Mouse (Mus musculus) left cerebral cortex, adult 2 months (tissue): ENCODE data around the gene Efcc1. TPM values are rescaled to one million over a fixed set of nuclear protein-coding genes. Genes with fewer than 3 reads are reported as not detected.
A peak's percentile ranks its signal among the peaks of the same experiment; 100 is the strongest.

Experiments used
- DNase-seq, 2 experiments: peaks; one replicate each; pipeline ENCODE4 v3.0.0; 2021 to 2022; ENCODE audit warnings: low spot score in 2 of 2, mixed read lengths in 1 of 2; ENCODE audit errors: extremely low spot score in 1 of 2
- H3K27ac ChIP-seq: fragments of 200-600 bp; 2 replicates; pipeline ENCODE4 v1.8.1; 2022
- H3K4me3 ChIP-seq: fragments of 200-600 bp; 2 replicates; pipeline ENCODE4 v1.8.1; 2022
- CTCF ChIP-seq: fragments of 200-600 bp; IDR thresholded peaks from 2 replicates; pipeline ENCODE4 v1.8.1; 2022; ENCODE audit warnings: antibody characterized with exemption, mild to moderate bottlenecking, moderate library complexity
- intact Hi-C: fragments of 180-260 bp; cut with DNase I; formaldehyde crosslinking; loops from one replicate; pipeline ENCODE4 v1.15.1; 2025
- long read RNA-seq, 2 experiments: library from polyadenylated mRNA; stranded (forward); transcript quantifications; one replicate each; pipeline ENCODE4 v2.0.0; 2021; ENCODE audit warnings: borderline mapping rate in 2 of 2
- total RNA-seq, 2 experiments: library from RNA; stranded (reverse); gene quantifications; 2 replicates each; pipeline ENCODE4 v1.2.3; 2021

Efcc1 gene
- 1 to 10 TPM; 4.5 to 4.8 TPM for total RNA-seq
- long read RNA-seq, experiment 1, partial matches to known transcripts, result 0 of 5 reads
- long read RNA-seq, experiment 1, other reads (novel, unspliced or antisense), result 5 of 5 reads
- long read RNA-seq, experiment 2, partial matches to known transcripts, result 1 of 5 reads
- long read RNA-seq, experiment 2, other reads (novel, unspliced or antisense), result 1 of 5 reads

DNA sequence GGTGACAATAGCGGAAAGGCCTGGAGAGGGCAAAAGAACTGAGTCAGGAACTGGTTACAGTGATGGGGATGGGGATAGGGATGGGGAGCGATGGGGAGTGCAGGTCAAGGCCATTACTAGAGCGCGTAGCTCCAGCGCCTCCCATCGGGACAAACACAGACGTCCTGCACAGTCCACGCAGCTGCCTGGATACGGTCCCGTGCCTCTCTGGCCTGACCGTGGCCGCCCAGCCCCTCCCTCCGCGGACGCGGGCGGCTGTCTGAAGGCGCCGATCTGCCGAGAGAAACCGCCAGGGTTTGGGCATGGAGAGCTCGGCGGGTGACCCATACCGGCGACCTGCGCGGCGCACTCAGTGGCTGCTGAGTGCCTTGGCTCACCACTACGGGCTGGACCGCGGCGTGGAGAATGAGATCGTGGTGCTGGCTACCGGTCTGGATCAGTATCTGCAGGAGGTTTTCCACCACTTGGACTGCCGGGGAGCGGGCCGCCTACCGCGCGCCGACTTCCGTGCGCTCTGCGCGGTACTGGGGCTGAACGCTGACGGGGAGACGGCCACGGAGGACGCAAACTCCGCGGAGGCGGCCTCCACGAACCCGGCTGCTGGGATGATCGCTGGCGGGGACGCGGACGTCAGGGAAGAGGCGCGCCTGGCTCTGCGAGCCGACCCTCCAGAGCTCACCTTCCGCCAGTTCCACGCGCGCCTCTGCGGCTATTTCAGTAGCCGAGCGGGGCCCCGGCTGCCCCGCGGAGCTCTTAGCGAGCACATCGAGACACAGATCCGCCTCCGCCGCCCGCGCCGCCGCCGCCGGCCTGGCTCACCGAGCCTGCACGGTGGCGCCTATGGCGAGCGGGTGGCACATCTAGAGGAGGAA is at the start of gene Efcc1:
Gene Efcc1 (plus strand): TSS at position 279 of the 872 bp plus-strand sequence.
- TF ChIP-seq CTCF, result peak; percentile 4
- intact Hi-C loops, result loop anchor here (2.0 kb wide), 1 partner anchor 58 kb away; the partner anchor contains the start of gene Aplf
- peak within 1 kb of the TSS; percentile 69 for H3K4me3 ChIP-seq
- DNase-seq, result peak; percentile 56 to 71
- peak within 1 kb of the TSS; percentile 86 for H3K27ac ChIP-seq

DNA sequence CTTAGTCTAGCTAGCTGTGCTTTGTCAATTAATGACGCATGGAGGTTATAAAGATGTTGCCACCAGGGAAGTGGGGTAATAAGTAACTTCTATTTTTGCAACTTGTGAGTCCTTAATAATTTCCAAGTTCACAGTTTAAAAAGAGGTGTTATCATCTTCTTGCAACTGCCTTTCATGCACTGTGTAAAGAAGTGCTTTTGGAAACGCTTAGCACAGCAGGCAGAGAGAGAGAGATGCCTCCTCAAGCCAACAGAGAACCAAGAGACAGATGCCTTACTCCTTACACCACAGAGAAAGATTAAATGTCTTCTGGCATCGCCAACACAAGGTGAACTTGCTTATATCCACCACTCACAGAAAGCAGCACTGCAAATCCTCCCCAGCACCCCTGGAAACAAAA is 34.7 kb upstream of the Efcc1 start:
- no peak overlapping the region for H3K27ac ChIP-seq
- H3K4me3 ChIP-seq, result no peak overlapping the region
- TF ChIP-seq CTCF, result no peak
- intact Hi-C loops, result no loop called here
- DNase-seq, result no peak

DNA sequence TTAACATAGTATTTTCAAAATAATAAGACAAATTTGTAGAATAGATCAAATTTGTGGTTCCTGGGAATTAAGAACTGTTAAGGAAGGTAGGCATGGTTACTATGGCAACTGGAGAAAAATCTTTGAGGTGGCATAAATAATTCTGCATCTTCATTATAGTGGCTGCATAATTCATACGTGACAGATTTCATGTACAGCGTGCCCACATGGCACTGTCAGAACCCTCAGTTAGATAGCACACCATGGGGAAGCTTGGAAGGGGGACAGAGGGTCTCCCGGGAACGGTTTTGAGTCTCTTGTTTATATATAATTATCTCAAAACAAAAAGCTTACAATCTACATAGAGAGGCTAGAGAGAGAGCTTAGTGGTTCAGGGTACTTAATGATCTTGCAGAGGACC is 34.1 kb upstream of the Efcc1 start:
- Histone ChIP-seq H3K27ac (no peak overlapping the region), H3K4me3 (no peak overlapping the region)
- DNase-seq, result no peak
- intact Hi-C loops, result no loop called here
- no peak for TF ChIP-seq CTCF

DNA sequence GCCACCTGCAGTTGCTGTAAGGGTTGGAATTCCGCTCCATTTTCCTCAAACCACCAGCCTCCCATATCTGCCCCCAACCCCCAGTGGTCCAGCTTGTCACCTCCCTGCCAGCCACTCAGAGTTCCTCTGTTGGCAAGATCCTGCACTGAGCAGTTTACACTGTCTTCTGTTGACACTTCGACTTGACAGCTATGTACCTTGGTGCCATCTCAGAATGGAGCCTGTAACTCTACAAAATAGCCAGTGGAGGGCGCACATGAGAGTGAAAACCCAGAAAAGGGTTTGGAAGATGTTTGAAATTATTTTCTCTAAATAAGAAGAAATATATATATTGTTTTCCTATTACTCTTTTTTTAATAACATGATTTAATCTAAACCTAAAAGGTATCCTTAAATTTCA is 24.4 kb upstream of the Efcc1 start:
- no peak for DNase-seq
- TF ChIP-seq CTCF, result peak; percentile 56
- intact Hi-C loops, result no loop called here
- no peak overlapping the region for H3K27ac ChIP-seq
- no peak overlapping the region for H3K4me3 ChIP-seq

DNA sequence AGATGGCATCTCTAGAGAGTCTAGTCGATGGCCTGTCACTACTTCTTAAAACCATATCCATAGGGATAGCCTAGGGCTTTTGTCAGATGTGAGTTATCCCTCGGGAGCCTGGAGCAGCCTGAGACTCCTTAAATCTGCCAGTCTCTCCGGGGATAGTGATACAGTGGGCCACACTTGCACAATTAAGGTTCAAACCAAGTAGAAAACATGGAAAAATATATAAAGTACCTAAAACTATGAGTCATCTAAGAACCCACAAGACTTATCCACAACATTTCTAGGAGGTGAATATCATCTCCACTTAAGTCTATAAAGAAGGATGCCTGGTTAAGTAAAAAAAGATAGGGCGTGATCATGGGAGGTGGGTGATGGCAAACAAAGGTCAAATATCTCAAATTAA is 18.4 kb upstream of the Efcc1 start:
- intact Hi-C loops, result no loop called here
- no peak for TF ChIP-seq CTCF
- DNase-seq, result no peak
- H3K27ac ChIP-seq, result no peak overlapping the region
- no peak overlapping the region for H3K4me3 ChIP-seq

DNA sequence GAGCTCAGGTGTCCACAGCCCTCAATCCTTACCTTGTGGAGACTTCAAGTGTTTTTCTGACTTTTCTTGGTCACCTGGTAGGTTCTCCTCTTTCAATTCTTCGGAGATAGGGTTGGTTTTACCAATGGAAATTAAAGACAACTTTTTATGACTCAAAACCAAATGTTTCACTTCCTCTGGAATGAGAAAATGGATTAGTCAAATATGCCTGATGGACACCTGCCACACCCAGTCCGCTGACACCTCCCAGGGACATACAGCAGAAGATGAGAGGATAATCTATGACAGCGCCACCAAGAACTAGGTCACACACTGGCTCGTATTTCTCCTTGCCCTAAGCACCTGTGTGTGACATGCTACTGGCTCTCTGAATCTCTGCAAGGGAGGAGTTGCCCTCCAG is 16.6 kb upstream of the Efcc1 start:
- Histone ChIP-seq H3K27ac (no peak overlapping the region), H3K4me3 (no peak overlapping the region)
- TF ChIP-seq CTCF, result no peak
- intact Hi-C loops, result no loop called here
- no peak for DNase-seq

DNA sequence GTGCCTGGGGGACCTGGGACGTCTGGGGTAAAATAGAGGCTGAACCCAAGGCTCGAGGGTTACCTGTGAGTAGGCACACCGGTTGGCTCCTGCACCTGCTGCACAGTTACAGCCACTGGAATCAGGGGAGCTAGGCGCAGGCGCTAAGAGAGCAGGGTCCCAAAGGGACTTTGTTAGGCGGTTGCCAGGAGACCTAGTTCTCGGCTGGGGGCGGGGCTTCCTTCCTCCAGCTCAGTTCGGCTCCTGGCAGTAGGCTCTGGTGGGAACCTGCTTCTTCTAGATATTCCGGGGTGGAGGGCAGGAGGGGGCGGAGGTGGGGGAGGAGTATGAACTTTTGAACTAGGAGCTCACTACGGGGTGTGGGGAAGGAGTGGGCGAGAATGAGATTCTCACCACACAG is 8.0 kb upstream of the Efcc1 start:
- H3K27ac ChIP-seq, result no peak overlapping the region
- DNase-seq, result peak in 1 of 2 experiments; percentile 71
- intact Hi-C loops, result no loop called here
- H3K4me3 ChIP-seq, result no peak overlapping the region
- no peak for TF ChIP-seq CTCF

DNA sequence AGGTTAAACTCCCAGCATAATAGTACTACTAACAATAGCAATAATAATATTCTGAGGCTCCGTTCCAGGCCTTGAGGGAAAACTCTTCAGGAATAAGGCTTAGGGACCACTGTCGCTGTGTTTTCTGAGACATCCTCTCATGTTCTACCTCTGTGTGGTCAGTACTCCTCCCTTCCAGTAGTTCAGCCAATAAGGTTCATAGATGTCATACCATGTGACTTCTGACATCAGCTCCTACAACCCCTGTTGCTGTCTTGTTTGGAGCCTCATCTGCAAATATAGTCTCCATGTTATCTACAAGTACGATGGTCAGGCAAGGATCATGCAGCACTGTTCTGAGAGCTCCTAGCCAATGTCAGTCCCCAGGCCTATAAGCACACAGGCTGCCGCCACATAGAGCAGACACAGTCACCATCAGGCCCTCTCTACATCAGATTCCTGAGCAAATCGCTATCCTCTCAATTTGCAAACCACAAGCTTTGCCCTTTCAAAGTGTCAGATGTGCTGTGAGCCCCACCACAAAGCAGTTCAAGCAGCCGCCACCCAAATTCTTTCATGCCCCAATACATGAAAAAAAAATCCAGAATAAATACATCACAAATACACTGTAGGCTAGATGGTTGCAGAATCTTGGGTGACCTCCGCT is 5.3 kb upstream of the Efcc1 start:
- Histone ChIP-seq H3K4me3 (no peak overlapping the region), H3K27ac (no peak overlapping the region)
- DNase-seq, result no peak
- intact Hi-C loops, result no loop called here
- TF ChIP-seq CTCF, result no peak

DNA sequence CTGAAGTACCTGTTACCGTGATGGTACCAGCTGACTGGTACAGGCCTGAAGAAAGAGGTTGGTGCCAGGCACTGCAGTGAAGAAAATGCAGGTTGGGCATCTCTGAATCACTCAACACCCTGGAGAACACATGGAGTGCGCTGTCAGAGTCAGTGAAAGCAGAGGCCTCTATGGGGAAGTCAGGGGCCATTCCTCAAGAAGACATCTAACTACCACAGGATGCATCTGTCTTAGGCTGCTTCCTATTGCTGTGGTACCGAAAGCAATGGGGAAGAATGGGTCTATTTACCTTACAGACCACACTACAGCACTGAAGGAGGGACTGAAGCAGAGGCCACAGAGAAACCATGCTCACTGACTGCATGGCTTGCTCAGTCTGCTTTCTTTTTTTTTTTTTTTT is 2.6 kb upstream of the Efcc1 start:
- no peak for DNase-seq
- intact Hi-C loops, result no loop called here
- Histone ChIP-seq H3K4me3 (no peak overlapping the region), H3K27ac (no peak overlapping the region)
- TF ChIP-seq CTCF, result no peak

DNA sequence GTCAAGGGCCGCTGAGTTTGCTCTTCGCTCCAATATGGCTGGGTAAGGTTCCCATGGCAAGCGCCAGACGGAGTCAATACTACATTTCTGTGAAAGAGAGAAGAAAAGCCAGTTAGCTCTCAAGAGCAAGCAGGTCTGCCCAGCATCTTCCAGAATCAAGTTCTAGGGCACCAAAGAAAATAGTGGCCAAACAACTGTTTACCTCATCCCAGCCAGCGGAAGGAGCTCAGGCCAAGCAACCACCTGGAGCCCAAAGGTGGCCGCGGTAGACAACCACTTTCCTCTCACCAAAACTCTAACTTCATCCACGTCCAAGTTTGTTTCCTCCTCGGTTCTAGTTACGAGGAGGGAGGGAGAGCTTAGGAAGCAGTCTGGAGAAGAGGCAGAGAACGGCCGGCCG is 528 bp upstream of the Efcc1 start:
- Histone ChIP-seq H3K27ac (peak overlapping the region; percentile 86), H3K4me3 (peak overlapping the region; percentile 69)
- TF ChIP-seq CTCF, result no peak
- no peak for DNase-seq
- intact Hi-C loops, result loop anchor here (2.0 kb wide), 1 partner anchor 57 kb away; the partner anchor contains the start of gene Aplf

DNA sequence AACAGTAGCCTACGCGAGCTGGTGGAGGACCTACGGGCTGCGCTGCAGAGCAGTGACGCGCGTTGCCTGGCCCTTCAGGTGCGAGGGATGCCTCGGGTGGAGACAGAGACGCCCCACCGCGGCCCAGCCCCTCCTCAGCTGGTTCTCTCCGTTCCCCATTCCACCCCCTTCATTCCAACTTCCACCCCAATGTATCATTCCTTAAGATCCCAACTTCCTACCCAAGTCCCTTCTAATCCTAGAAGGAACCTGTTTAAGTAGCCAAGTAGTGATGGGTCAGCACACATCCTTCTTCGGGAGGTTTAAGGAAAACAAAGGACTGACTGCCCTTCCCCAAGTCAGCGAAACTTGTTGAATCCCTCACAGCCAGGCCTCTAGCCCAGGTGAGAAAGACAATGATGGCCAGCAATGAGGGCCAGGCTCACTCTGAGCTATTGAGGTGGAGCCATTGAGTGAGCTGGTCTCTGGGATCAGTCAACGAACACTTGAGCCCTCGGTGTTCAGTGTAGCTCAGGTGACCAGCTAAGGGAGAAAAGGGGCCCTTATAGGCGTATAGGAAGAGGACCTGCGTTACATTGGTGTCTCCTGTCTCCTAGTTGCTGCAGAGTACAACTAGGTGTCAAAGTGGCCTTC is 910 bp downstream of the Efcc1 start:
- no peak for TF ChIP-seq CTCF
- intact Hi-C loops, result loop anchor here (2.0 kb wide), 1 partner anchor 59 kb away; the partner anchor contains the start of gene Aplf

More for the DNA sequence above, 910 bp downstream of the Efcc1 start:
- H3K4me3 ChIP-seq, result peak overlapping the region; percentile 69
- H3K27ac ChIP-seq, result peak overlapping the region; percentile 86
- no peak for DNase-seq
